Mouse (Mus musculus) cerebellum, adult 9-10 months (tissue): Measurements from ENCODE around the gene Itm2c.
A peak's percentile ranks its signal among the peaks of the same experiment; 100 is the strongest.

ENCODE experiments used
- DNase-seq: peaks from one replicate; pipeline ENCODE4 v3.0.0; 2022

The Itm2c gene

GRCm38 (mm10) chr1:85894231-85894747 is at the start of gene Itm2c:
Itm2c (plus strand) TSS chr1:85894281.
- peak; percentile 88 for DNase-seq

- no peak for DNase-seq
These were observed 49.1 kb upstream of the Itm2c start for GRCm38 (mm10) chr1:85844981-85845380.

- no peak for DNase-seq
These were observed 48.6 kb upstream of the Itm2c start for GRCm38 (mm10) chr1:85845476-85845875.

- no peak for DNase-seq
These were observed 45.1 kb upstream of the Itm2c start for GRCm38 (mm10) chr1:85849016-85849415.

- DNase-seq, result no peak
These were observed 43.2 kb upstream of the Itm2c start for GRCm38 (mm10) chr1:85850851-85851250.

- DNase-seq, result peak; percentile 87
These were observed 40.9 kb upstream of the Itm2c start for GRCm38 (mm10) chr1:85852996-85853689.

GRCm38 (mm10) chr1:85853865-85854264 is 40.2 kb upstream of the Itm2c start:
- no peak for DNase-seq

GRCm38 (mm10) chr1:85854475-85854874 is 39.6 kb upstream of the Itm2c start:
- DNase-seq, result no peak

GRCm38 (mm10) chr1:85856266-85856665 is 37.8 kb upstream of the Itm2c start:
- DNase-seq, result no peak

- DNase-seq, result no peak
These were observed 36.8 kb upstream of the Itm2c start for GRCm38 (mm10) chr1:85857261-85857754.

GRCm38 (mm10) chr1:85864383-85864782 is 29.7 kb upstream of the Itm2c start:
- DNase-seq, result no peak

GRCm38 (mm10) chr1:85870001-85870400 is 24.1 kb upstream of the Itm2c start:
- peak; percentile 76 for DNase-seq

- DNase-seq, result peak; percentile 38
These were observed 23.5 kb upstream of the Itm2c start for GRCm38 (mm10) chr1:85870546-85870945.

- DNase-seq, result no peak
These were observed 12.1 kb upstream of the Itm2c start for GRCm38 (mm10) chr1:85882003-85882402.

- no peak for DNase-seq
These were observed 6.9 kb upstream of the Itm2c start for GRCm38 (mm10) chr1:85887221-85887620.

- peak; percentile 68 for DNase-seq
These were observed 773 bp downstream of the Itm2c start for GRCm38 (mm10) chr1:85894748-85895360.

- DNase-seq, result peak; percentile 76
These were observed 1.3 kb downstream of the Itm2c start for GRCm38 (mm10) chr1:85895391-85895837.

GRCm38 (mm10) chr1:85896110-85896509 is 2.0 kb downstream of the Itm2c start:
- peak; percentile 28 for DNase-seq

- DNase-seq, result peak; percentile 60
These were observed 3.0 kb downstream of the Itm2c start for GRCm38 (mm10) chr1:85896781-85897700.

GRCm38 (mm10) chr1:85897901-85898760 is 4.0 kb downstream of the Itm2c start:
- DNase-seq, result peak; percentile 43

- DNase-seq, result peak; percentile 84
These were observed 4.8 kb downstream of the Itm2c start for GRCm38 (mm10) chr1:85898761-85899387.
